ENCODE assay signal across 9 mouse cellular contexts in genomic region chr1:66468704-66469020, GRCm38 (mm10). TPM values are rescaled to one million over a fixed set of nuclear protein-coding genes. Genes with fewer than 3 reads are reported as not detected.
DNase-seq lines count a peak whose midpoint lies in the region; ATAC-seq and TF ChIP-seq lines count a peak whose summit lies in the region.
"Had no signal": no experiment of that assay in that cellular context is flagged by ENCODE, and none has a peak within 500 bp of the region (broad histone marks: within the 10 kb centered on the region; RNA-seq: fewer than 3 reads in every experiment).

No protein-coding gene starts in this region.

- intact Hi-C loops in heart, postnatal 10 days (cut with DNase I) = no loop called here

- peak overlapping the region; percentile 83 for H3K4me2 ChIP-seq in heart, embryonic 14.5 days (ENCODE audit: low read length)
- peak overlapping the region; percentile 90 for H3K4me2 ChIP-seq in embryonic facial prominence, embryonic 13.5 days
- peak overlapping the region; percentile 89 for H3K4me2 ChIP-seq in limb, embryonic 14.5 days (replicated peaks; ENCODE audit: low read depth, low read length, severe bottlenecking)

- peak overlapping the region in 1 of 2 experiments; percentile 47; a peak in 2 of 4 replicates for H3K4me3 ChIP-seq in heart, embryonic 14.5 days (ENCODE audit: control insufficient read depth in 1 of 2, insufficient read depth in 1 of 2, low read depth in 1 of 2, low read length in 2 of 2)
- peak overlapping the region; percentile 80; a peak in 3 of 4 replicates for H3K4me3 ChIP-seq in ES-E14 (ENCODE audit: insufficient read depth in 1 of 2, low read depth in 1 of 2, low read length in 2 of 2, poor library complexity in 1 of 2, severe bottlenecking in 1 of 2)
- peak overlapping the region; percentile 56 for H3K4me3 ChIP-seq in embryonic facial prominence, embryonic 13.5 days
- peak overlapping the region; percentile 50 for H3K4me3 ChIP-seq in limb, embryonic 14.5 days (replicated peaks; ENCODE audit: low read length)

- H3K4me1 ChIP-seq in heart, embryonic 14.5 days (ENCODE audit: control insufficient read depth in 2 of 2, insufficient read depth in 2 of 2, low read length in 2 of 2) = peaks cover 0 to 2% of the 10 kb centered on the region in 2 experiments; a peak in 1 of 4 replicates
- H3K4me1 ChIP-seq in ES-E14 (ENCODE audit: control insufficient read depth in 2 of 2, insufficient read depth in 2 of 2, low read length in 2 of 2, poor library complexity in 1 of 2) = no peaks in the 10 kb centered on the region
- H3K4me1 ChIP-seq in embryonic facial prominence, embryonic 13.5 days = 0 out of 2 replicates have a peak, but pooled peaks cover 3% of the 10 kb centered on the region
- no peaks in the 10 kb centered on the region for H3K4me1 ChIP-seq in limb, embryonic 14.5 days (ENCODE audit: control insufficient read depth, insufficient read depth, low read length)

- WGBS in heart, embryonic 14.5 days = 19% methylated on average over 3 of the region's 3 CpGs
- 20% methylated on average over 3 of the region's 3 CpGs for whole genome bisulfite sequencing in embryonic facial prominence, embryonic 13.5 days
- 16% methylated on average over 3 of the region's 3 CpGs for WGBS in limb, embryonic 14.5 days

- no peak for ATAC-seq in heart, embryonic 14.5 days (ENCODE audit: insufficient number of reproducible peaks, insufficient read depth, low FRiP score, low read depth)
- no peak for ATAC-seq in embryonic facial prominence, embryonic 13.5 days (ENCODE audit: insufficient number of reproducible peaks, insufficient read depth, low FRiP score, low TSS enrichment, low read depth)
- ATAC-seq in limb, embryonic 14.5 days (ENCODE audit: low FRiP score, low read depth) = no peak

- in situ Hi-C loops in ES-E14 (cut with MboI; ENCODE audit: low sequenced_read_pairs in 2 of 2, unreplicated experiment in 2 of 2) = no loop called here

- no peak overlapping the region for H3K9ac ChIP-seq in heart, embryonic 14.5 days (ENCODE audit: low read length)
- no peak overlapping the region for H3K9ac ChIP-seq in ES-E14 (ENCODE audit: insufficient read depth, low read depth, low read length, poor library complexity, severe bottlenecking)
- peak overlapping the region; percentile 60; the same call in 1 of the 2 replicates for H3K9ac ChIP-seq in embryonic facial prominence, embryonic 13.5 days
- H3K9ac ChIP-seq in limb, embryonic 14.5 days (ENCODE audit: low read depth, low read length, severe bottlenecking) = no peak overlapping the region

- H3K36me3 ChIP-seq in heart, embryonic 14.5 days (ENCODE audit: control insufficient read depth, insufficient read depth, low read length) = no peaks in the 10 kb centered on the region
- no peaks in the 10 kb centered on the region for H3K36me3 ChIP-seq in ES-E14 (ENCODE audit: control insufficient read depth, insufficient read depth, low read length, poor library complexity, severe bottlenecking)
- H3K36me3 ChIP-seq in embryonic facial prominence, embryonic 13.5 days = no peaks in the 10 kb centered on the region
- no peaks in the 10 kb centered on the region for H3K36me3 ChIP-seq in limb, embryonic 14.5 days (ENCODE audit: control insufficient read depth, insufficient read depth, low read length)

- DNase-seq in heart, postnatal 10 days = no peak
- DNase-seq in ES-E14 (ENCODE audit: low read depth, low spot score) = no peak
- no peak for DNase-seq in limb, embryonic 14.5 days (ENCODE audit: low spot score)
- no peak for DNase-seq in thymus, postnatal 0 days (ENCODE audit: low spot score)
- DNase-seq in yolk sac, embryonic 10.5 days (ENCODE audit: low spot score) = no peak
- no peak for DNase-seq in kidney, adult 8-10 months

- H3K27ac ChIP-seq in heart, embryonic 14.5 days (replicated peaks in 1 of 2; ENCODE audit: control insufficient read depth in 1 of 2, insufficient read depth in 1 of 2, low read depth in 2 of 2, low read length in 2 of 2) = no peak overlapping the region
- no peak overlapping the region for H3K27ac ChIP-seq in ES-E14 (ENCODE audit: insufficient read depth, low read depth, low read length, poor library complexity, severe bottlenecking)
- no peak overlapping the region for H3K27ac ChIP-seq in embryonic facial prominence, embryonic 13.5 days
- H3K27ac ChIP-seq in limb, embryonic 14.5 days (replicated peaks; ENCODE audit: low read depth, low read length) = no peak overlapping the region

- no peaks in the 10 kb centered on the region for H3K9me3 ChIP-seq in heart, embryonic 14.5 days (ENCODE audit: control insufficient read depth, low read length)
- no peaks in the 10 kb centered on the region for H3K9me3 ChIP-seq in ES-E14 (ENCODE audit: control insufficient read depth, insufficient read depth, low read depth, low read length)
- no peaks in the 10 kb centered on the region for H3K9me3 ChIP-seq in embryonic facial prominence, embryonic 13.5 days
- no peaks in the 10 kb centered on the region for H3K9me3 ChIP-seq in limb, embryonic 14.5 days (ENCODE audit: control insufficient read depth, low read length)

- TF ChIP-seq POLR2A in limb, embryonic 14.5 days (IDR thresholded peaks at IDR 0.05; ENCODE audit: borderline replicate concordance, extremely low read depth, insufficient read depth, insufficient read length) = no peak

- peaks cover 15% of the 10 kb centered on the region for H3K27me3 ChIP-seq in heart, embryonic 14.5 days (ENCODE audit: control insufficient read depth, insufficient read depth, low read length)
- peaks cover 38% of the 10 kb centered on the region for H3K27me3 ChIP-seq in embryonic facial prominence, embryonic 13.5 days
- H3K27me3 ChIP-seq in limb, embryonic 14.5 days (ENCODE audit: control insufficient read depth, insufficient read depth, low read length) = peaks cover 4% of the 10 kb centered on the region; the same call in 1 of the 2 replicates
- H3K27me3 ChIP-seq: CH12.LX had no signal

TF ChIP-seq in ES-E14, 5 proteins besides CTCF, POLR2A, EP300 and RAD21:
- TF ChIP-seq HCFC1 (IDR thresholded peaks at IDR 0.05; ENCODE audit: borderline replicate concordance, insufficient read depth, low read length) = no peak
- no peak for TF ChIP-seq ZC3H11A (IDR thresholded peaks at IDR 0.05; ENCODE audit: borderline replicate concordance, low read depth, low read length)

RNA-seq across cellular contexts. Expression of gene Unc80, which starts 0.5 kb away (rescaled TPM):
- polyA plus RNA-seq in heart, embryonic 14.5 days (2014; fragmentation: Nextera tagmentation; extraction: Ambion mirVana) = 0.07 and 0.12 TPM in 2 replicates
- under 1 TPM; 0.15 to 0.17 TPM for total RNA-seq in heart, postnatal 10 days (2021)
- 0.22 and 0.26 TPM in 2 replicates for total RNA-seq in ES-E14 (2012; rRNA removed)
- polyA plus RNA-seq in embryonic facial prominence, embryonic 13.5 days (2015; fragmentation: Nextera tagmentation; extraction: Ambion mirVana) = 0.14 and 0.56 TPM in 2 replicates
- polyA plus RNA-seq in limb, embryonic 14.5 days (2012; rRNA removed) = 0.36 and 0.45 TPM in 2 replicates
- 0.10 and 0.22 TPM in 2 replicates for polyA plus RNA-seq in limb, embryonic 14.5 days (2014; fragmentation: Nextera tagmentation; extraction: Ambion mirVana)
- polyA plus RNA-seq in thymus, postnatal 0 days (2015; fragmentation: Nextera tagmentation; extraction: Ambion mirVana) = 0.09 and 0.12 TPM in 2 replicates
